Mouse (Mus musculus) ovary, postnatal 36 days (tissue): Measurements from ENCODE around the gene Slc39a3.
A peak's percentile ranks its signal among the peaks of the same experiment; 100 is the strongest.
"Not testable (repeated sequence)": the region's sequence is repeated elsewhere in the genome, so short reads cannot be mapped to it uniquely, and the experiment has no call there.

ENCODE experiments used
- DNase-seq: peaks from one replicate; pipeline ENCODE4 v3.0.0; 2022; ENCODE audit warnings: low spot score, mixed read lengths

Gene Slc39a3

DNA sequence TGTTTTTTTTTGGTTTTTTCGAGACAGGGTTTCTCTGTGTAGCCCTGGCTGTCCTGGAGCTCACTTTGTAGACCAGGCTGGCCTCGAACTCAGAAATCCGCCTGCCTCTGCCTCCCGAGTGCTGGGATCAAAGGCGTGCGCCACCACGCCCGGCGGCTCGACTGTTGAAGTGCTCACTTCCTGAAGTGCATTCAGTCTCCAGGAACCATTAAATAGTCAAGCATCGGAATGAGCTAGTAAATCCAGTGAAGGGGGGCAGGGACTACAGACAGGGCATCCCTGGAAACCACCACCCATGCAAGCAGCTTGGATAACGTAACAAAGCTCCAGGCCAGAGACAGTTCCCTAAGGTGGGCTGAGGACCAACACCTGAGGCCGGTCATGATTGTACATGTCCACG is 8.0 kb upstream of the Slc39a3 start:
- DNase-seq, result not testable (repeated sequence)

DNA sequence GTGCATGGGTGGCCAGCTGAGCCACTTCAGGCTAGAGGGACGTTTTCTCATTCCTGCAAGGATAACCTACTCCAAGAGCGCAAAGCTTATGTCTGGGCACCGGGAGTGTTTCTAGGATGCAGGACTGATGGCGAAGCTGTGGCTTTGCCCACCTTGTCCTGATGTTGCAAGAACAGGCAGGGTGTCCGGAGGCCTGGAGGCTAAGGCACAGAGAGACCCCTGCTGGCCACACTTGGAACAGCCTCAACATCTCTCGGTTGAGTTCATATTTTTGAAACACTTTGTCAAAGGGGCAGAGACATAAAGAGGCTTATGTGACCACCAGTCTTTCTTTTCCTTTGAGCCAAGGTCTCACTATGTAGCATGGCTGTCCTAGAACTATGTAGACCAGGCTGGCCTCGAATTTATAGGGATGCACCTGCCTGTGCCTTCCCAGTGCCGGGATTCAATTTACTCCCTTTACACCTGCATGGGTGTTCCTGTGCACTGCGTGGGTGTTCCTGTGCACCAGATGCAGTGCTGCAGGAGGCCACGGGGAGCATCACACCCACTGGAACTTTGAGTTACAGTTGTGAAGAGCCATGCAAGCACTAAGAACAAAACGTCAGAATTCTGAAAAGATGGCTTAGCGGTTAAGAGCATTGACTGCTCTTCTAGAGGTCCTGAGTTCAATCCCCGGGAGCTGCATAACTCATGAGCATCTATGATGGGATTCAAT is 4.4 kb upstream of the Slc39a3 start:
- peak; percentile 63 for DNase-seq

DNA sequence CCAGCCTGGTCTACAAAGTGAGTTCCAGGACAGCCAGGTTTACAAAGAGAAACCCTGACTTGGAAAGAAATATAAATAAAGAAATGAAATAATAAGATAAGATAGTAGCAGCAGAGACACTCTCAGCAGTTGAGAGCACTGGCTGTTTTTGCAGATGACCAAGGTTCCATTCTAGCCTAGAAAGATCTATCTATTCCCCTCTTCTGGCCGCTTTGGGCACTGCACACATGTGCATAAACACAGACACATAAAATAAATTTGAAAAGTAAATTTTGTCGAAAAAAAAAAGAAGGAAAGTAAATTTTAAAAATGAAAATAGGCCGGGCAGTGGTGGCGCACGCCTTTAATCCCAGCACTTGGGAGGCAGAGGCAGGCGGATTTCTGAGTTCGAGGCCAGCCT is 975 bp downstream of the Slc39a3 start:
- DNase-seq, result no peak

DNA sequence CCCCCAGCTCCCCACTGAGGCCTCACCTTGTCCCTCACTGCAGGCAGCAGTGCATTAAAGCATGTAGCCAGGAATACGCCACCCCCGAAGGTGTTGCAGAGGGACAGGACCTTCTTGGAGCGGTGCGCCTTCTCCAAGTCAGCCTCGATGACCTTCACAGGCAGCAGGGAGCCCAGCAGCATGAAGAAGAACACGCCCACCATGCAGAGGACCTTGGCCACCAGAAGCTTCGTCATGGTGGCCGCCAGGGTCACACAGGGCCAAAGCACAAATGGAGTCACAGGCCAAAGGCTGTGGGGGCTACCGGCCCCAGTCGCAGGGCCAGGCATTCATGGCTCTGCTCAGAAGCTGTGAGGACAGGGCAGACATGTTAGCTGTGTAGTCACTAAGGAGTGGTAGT is 3.6 kb downstream of the Slc39a3 start:
- DNase-seq, result no peak

DNA sequence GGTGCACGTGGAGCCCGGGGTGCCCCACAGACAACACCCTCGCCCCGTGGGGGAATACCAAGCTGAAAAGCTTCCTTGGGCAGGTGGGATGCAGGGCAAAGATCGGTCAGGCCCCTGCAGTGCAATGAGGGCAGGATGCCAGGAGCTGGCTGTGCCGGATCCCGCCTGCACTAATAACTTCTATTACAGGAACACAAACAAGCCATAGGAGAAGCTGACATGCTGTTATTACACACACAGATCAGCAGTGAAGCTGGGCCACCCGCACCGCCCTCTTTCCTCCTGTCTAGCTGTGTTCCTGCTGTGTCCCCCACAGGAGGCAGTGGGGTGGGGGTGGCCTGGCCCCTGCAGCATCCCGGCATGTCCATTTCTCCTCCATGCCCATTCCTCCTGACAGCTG is 8.2 kb downstream of the Slc39a3 start:
- no peak for DNase-seq

DNA sequence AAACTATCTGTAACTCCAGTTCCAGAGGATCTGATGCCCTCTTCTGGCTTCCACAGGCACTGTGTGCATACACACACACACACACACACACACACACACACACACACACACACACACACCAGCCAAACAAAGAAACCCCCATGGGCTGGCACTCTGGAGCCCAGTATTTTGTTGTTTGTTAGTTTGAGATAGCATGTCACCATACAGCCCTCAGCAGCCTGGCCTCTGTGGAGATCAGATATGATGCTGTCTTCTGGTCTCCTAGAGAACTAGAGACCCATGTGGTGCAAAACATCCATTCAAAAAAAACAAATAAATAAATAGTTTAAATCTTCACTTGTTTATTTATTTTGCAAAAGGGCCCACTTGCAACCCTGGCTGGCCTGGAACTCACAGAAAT is 9.0 kb downstream of the Slc39a3 start:
- no peak for DNase-seq

DNA sequence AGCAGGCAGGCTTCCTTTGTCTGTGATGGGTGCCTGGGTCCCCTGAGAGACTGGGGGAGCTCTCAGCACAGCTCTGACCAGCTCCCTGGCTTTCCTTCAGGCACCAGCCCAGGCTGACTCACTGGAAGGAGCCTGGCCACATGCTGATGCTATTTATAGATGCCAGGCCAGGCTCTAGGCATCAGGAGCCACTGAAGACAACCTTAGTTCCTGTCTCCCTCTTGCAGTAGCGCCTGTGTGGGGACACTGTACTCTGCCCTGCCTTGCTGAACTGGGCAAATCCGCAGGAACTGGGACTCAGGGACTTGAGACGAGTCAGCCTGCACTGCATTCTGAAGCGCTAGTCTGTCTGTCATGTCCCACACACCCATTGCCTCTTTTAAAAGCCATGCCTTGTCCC is 9.9 kb downstream of the Slc39a3 start:
- no peak for DNase-seq

DNA sequence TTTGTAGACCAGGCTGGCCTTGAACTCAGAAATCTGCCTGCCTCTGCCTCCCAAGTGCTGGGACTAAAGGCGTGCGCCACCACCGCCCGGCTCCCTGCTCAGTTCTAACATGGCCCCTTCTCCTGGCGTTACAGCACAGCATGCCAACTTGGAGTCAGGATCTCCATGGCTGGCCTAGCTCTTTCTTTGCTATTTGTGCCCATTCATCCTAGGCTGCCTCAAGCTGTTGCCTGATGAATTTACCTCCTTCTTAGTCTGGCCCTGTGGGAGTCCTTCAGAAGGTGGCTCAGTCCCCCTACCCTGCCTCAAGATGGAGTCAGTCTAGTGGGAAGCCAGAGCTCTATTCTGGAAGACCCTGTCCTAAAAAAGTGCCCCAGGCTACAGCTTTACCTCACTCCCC is 10.4 kb downstream of the Slc39a3 start:
- DNase-seq, result no peak

DNA sequence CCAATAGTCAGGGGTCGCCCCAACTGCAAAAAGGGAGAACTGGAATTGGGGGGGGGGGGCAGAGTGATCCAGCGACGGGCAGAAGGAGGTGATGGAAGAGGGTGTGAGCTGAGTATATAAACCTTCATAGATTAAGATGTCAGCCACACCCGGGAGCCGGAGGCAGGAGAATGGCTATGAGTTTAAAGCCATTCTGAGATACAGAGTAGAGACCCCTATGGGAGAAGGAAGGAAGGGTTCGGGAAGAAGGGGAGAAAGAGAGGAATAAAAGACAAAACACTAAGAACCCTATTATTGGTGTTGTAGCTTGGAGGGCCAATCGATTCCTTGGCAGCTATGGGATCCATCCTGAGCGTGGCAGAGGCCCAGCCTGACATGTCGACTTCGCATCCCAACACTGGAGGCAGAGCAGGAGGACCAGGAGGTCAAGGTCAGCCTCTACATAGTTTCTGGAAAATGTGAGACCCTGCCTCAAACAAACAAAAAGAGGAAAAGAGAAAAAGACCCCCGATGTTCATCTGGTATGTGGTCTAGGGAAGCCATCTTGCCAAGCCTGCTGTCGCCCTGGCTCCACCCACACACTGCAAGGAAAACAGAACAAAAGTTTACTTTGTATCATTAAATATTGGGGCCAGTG is 11.5 kb downstream of the Slc39a3 start, which contains the start of gene Diras1:
Gene Diras1, minus strand, starts transcription at position 24 of the 637 bp plus-strand sequence.
- no peak for DNase-seq

DNA sequence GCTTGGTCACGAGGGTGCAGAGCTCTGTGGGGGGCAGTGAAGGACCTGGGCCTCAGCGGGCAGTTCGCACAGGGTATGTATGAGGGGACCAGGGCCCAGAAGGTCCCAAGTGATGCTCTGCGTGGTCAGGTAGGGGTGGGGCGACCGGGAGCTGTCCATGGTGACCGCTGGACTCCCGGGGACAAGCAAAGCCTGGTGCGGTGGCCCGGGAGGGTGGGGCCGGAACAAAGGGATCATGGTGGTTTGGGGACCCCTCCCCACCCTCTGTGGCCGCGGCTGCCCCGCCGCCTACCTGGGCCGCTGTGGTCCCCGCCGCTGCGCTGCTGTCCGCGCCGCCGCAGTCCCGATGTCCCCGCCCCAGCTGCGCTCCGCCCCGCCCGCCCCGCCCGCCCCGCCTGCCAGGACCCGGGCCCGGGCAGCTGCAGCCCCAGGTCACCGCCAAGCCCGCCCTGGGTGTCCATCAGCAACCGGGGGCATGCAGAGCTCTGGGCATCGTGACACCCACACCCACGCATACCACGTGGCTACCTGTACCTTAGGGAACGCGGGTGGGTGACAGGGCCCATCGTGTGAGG is 12.1 kb downstream of the Slc39a3 start:
- no peak for DNase-seq

DNA sequence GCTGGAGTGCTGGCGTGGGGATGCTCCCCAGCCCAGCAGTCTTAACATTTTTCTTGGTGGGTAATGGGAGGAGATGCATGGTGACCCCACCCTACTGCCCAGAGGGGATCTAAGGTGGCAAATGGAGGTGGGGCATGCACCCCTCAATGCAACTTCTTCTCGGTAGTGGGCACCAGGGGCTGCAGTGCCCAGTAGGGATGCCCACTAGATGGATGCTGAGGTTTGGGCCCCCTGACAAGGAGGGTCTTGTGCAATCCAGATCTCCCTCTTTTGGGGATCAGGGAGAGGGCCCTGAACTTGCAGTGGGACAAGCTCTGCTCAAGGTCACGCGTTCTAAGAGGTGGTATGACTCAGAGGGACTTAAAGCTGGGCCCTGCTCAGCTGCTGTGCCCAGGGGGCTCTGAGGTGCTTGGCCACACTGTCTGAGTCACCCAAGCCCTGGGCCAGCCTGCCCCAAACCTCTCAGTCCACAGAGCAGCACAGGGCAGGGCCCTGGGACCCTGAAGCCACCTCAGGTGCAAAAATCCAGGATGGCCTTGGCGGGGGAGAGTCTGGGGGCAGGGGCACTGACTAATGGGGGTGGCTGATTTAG is 12.8 kb downstream of the Slc39a3 start:
- DNase-seq, result no peak

DNA sequence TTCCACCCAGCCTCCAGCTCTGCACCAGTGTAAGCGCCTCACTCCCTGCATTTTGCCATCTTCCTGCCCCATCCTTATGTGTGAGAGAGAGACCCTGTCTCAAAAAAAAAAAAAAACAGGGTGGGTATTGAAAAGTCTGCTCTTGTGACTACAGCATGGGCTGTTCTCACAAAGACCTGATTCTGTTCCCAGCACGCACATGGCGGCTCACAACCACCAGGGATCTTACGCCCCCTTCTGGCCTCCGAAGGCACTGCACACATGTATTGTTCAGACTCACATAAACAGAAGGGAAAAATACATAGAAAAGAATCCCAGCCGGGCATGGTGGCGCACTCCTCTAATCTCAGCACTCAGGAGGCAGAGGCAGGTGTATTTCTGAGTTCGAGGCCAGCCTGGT is 14.5 kb downstream of the Slc39a3 start:
- DNase-seq, result no peak

DNA sequence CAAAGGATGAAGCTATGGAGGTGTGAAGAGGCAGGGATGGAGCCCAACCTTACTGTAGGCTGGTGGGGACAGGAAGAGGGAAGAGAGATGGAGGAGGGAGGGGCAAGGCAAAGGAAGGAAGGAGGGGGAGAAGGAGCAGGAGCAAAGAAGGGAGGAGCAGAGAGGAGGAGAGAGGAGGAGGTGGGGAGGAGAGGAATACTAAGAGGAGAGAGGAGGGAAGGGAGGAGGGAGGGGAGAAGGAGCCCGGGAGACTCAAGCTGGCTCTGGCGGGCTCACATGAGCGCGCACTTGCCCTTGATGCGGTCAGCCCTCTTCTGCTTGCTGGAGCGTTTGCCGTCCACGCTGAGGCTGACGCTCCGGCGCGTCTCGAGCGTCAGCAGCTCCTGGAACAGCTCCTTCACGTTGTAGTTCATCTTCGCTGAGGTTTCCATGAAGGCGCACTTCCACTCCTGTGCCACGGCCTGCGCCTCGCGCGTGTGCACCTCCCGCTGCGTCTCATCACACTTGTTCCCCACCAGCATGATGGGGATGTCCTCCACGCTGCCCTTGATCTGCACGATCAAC is 15.6 kb downstream of the Slc39a3 start:
- no peak for DNase-seq

DNA sequence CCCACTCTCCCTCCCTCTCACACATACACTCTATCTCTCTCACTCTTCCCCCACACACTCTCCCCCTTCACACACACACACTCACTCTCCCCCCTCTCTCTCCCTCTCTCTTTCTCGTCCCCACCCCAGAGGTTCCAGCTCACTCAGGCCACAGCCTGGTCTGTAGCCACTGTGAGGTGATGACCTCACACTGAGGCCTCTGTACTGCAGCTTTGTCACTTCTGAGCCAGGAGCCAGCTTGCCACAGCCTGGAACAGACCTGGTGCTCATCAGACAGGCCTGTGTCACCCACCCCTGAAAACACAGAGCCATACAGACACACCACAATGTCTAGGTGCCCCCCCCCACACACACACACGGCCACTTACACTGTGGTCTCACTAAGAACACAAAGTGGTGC is 17.0 kb downstream of the Slc39a3 start:
- DNase-seq, result no peak

DNA sequence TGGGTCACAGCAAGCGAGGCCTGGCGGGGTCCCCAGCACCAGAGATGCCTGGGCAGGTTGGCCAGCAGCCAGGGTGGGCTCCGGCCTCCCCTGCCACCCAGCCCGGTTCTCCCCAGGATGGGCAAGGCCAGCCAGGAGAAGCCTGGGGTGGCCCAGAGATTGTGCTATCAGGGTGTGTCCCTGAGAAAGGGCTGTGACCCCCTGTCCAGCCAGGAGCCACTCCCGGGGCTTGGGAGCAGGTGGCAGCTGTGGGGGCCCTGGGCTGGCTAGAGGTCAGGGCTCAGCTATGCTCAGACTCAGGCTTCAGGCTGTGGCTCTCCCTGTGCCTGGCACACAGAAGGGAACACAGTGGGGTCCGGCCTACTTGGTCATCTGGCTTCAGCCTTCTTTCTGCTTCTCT is 17.5 kb downstream of the Slc39a3 start:
- DNase-seq, result no peak

DNA sequence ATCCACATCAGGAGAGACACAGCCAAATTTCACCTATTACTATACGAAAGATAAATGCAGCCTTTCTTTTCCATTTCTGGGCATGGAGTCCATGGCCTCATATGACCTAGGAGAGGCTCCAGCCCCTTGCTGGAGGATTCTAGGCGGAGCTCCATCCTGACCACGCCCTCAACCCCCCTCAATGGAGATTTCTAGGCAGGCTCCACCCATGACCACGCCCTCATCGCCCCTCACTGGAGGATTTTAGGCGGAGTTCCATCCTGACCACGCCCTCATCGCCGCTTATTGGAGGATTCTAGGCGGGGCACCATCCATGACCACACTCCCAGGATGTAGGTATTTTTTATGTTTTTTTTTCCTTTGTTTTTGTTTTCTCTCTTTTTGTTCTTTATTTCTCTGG is 18.9 kb downstream of the Slc39a3 start:
- DNase-seq, result no peak

DNA sequence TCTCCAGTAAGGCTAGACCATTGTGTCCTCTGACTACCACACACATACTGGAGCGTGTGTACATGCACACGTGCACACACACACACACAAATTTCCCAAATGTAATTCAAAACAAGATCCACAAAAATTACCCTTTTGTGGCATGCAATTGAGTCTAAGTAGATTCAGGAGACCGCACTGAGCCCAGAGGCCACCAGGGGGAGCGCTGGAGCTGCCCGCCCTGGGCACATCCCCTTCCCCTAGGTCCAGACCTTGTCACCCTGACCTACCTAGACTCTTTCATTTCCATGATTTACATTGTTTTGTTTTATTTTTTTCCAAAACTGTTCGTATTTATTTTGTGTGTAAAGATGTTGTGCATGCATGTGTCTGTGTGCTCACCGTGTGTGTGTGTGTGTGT is 20.6 kb downstream of the Slc39a3 start:
- DNase-seq, result peak; percentile 63

DNA sequence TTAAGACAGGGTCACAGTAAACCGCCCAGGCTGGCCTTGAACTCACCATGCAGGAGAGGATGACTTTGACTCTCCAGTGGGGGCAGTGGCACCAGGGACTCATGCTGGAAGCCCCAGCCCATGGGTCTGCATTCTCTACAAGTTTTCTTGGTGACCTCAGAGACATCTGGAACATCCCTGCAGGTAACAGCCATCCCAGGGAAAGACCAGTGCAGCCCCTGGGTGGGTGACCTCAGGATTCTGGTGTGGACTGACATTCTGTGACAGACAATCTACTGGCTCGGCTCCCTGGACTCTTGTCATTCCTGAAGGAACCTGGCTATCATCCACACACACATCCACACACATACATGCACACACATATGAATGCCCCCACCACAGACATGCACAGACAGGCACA is 21.6 kb downstream of the Slc39a3 start:
- no peak for DNase-seq

DNA sequence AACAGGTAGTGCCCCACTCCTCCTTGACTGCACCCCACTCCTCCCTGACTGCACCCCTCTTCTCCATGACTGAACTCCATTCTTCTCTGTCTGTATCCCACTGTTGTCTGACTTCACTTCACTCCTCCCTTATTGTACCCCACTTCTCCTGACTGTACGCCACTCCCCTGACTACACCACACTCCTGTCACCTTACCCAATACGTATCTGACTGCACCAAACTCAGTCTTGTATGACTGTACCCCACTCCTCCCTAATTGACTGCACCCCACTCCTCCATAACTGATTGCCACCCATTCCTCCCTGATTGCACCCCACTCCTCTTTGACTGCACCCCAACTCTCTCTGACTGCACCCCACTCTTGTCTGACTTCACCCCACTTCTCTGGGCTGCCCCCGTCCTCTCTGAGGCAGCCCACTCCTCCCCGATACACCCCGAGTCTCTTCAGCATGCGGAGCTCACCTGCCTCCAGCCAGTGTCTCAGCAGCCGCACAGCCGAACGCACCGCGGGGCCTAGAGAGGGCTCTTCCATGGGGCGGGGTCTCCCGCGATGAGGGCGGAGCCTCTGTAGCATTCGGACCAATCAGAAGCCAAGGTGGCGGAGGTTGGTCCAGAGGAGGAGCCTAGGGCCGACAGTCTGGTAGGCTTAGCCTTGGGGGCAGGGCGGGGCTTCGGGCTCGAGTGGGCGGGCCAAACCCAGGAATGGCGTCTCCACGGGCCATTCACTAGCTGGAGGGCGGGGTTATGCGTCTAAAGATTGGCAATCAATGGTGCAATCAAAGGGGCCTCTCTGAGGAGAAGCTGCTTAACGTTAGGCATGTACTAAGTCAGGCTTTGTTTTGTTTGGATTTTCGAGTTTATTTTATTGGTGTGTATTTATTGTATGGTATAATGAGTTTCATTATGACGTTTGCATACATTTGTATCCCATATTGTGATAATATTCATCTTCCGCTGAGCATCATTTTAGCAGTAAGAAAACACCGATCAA is 22.5 kb downstream of the Slc39a3 start, which contains the start of gene Gng7:
Gene Gng7, minus strand, starts transcription at position 553 of the 992 bp plus-strand sequence.
- DNase-seq, result peak; percentile 94

DNA sequence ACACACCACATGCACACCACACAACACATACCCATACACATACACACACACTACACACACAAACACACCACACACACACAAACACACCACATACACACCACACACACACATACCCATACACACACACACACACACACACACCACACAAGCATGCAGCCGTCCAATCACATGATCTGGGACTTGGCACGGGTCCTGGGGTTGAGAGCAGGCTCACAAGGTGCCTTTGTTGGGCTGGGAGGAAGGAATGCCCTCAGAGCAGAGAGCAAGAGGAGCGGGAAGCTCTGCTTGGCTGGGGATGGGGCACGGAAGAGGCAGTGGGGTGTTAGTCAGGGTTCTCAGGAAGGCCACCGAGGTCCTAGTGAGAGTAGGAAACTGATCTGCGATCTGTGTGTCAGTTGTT is 26.4 kb downstream of the Slc39a3 start:
- DNase-seq, result no peak

DNA sequence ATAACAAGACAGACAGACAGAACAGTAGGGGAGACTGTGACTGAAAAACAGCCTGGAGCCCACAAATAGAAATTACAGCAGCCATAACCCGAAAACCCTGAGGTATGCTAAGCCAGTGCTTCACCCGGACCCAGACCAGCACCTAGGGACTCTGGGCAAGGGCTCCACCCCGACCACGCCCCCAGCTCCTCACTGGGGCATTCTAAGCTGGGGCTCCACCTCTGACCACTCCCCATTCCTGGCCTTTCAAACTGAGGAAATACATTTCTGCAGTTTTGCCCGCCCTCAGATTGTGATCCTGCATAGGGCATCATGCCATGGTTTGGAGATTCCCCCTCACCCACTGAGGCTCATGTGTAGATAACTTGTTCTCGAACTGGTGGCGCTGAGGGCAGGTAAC is 30.0 kb downstream of the Slc39a3 start:
- DNase-seq, result no peak
